Mouse (Mus musculus) midbrain, embryonic 11.5 days (tissue): ENCODE data around the gene Odf2. TPM values are rescaled to one million over a fixed set of nuclear protein-coding genes. Genes with fewer than 3 reads are reported as not detected.

Experiments used
- ATAC-seq: fragments of 200-750 bp; cut with Nextera tagmentation; 2 replicates; pipeline ENCODE4 v1.8.0; 2017; ENCODE audit warnings: moderate TSS enrichment, moderate library complexity; ENCODE audit not compliant: low FRiP score
- DNase-seq: peaks from one replicate; pipeline ENCODE4 v3.0.0; 2015; ENCODE audit warnings: low spot score; ENCODE audit errors: missing footprints
- H3K27ac ChIP-seq: fragments of 300-500 bp; sonication (generic); 2 replicates; pipeline ENCODE4 v1.5.1; 2014; ENCODE audit warnings: low read depth, low read length
- H3K27me3 ChIP-seq: fragments of 300-500 bp; sonication (generic); 2 replicates; pipeline ENCODE4 v1.6.1; 2014; ENCODE audit warnings: mild to moderate bottlenecking, low read length, moderate library complexity, mixed read lengths; ENCODE audit not compliant: control insufficient read depth, insufficient read depth
- H3K36me3 ChIP-seq: fragments of 300-500 bp; sonication (generic); 2 replicates; pipeline ENCODE4 v1.6.1; 2014; ENCODE audit warnings: mild to moderate bottlenecking, low read length, moderate library complexity, mixed read lengths; ENCODE audit not compliant: control insufficient read depth, insufficient read depth
- H3K4me1 ChIP-seq: fragments of 300-500 bp; sonication (generic); 2 replicates; pipeline ENCODE4 v1.6.1; 2014; ENCODE audit warnings: low read length; ENCODE audit not compliant: control insufficient read depth, insufficient read depth
- H3K4me2 ChIP-seq: fragments of 300-500 bp; sonication (generic); 2 replicates; pipeline ENCODE4 v1.6.1; 2014; ENCODE audit warnings: mild to moderate bottlenecking, moderate library complexity
- H3K4me3 ChIP-seq: fragments of 300-500 bp; sonication (generic); 2 replicates; pipeline ENCODE4 v1.5.1; 2014; ENCODE audit warnings: low read depth, low read length
- H3K9ac ChIP-seq: fragments of 300-500 bp; sonication (generic); 2 replicates; pipeline ENCODE4 v1.6.1; 2014; ENCODE audit warnings: low read length
- H3K9me3 ChIP-seq: fragments of 300-500 bp; sonication (generic); 2 replicates; pipeline ENCODE4 v1.6.1; 2016; ENCODE audit warnings: low read length; ENCODE audit not compliant: control insufficient read depth
- WGBS: fragments of 180-500 bp; shearing (Covaris S2); extraction: QIAGEN DNeasy Blood & Tissue Kit; methylation state at CpG from one replicate; pipeline ENCODE4 v1.1.7; 2014; 5-methylcytosine and 5-hydroxymethylcytosine counted together
- microRNA-seq: library from miRNA; unstranded; fragments of <30 nt; microRNA quantifications from one replicate; pipeline ENCODE4, GENCODE M21; 2017
- polyA plus RNA-seq: library from polyadenylated mRNA; unstranded; fragments of >200 nt; fragmentation: Nextera tagmentation; extraction: Ambion mirVana; gene quantifications from 2 replicates; pipeline ENCODE4 v1.2.1, GENCODE M21; 2014

Gene Odf2
- polyA plus RNA-seq, 1 experiment from 2014 or later: 79.4 TPM

- Histone ChIP-seq H3K9me3 (no peaks in the 10 kb centered on the region), H3K27me3 (no peaks in the 10 kb centered on the region), H3K9ac (no peak overlapping the region), H3K4me2 (no peak overlapping the region), H3K4me3 (no peak overlapping the region), H3K36me3 (no peaks in the 10 kb centered on the region; the same call in 1 of the 2 replicates), H3K4me1 (peaks cover 5% of the 10 kb centered on the region), H3K27ac (no peak overlapping the region)
- ATAC-seq (no peak), DNase-seq (no peak)
- WGBS: 89% methylated on average over 9 of the region's 9 CpGs
Measured at GRCm38 (mm10) chr2:29971838-29972635, 83.0 kb downstream of the Odf2 start.

DNA sequence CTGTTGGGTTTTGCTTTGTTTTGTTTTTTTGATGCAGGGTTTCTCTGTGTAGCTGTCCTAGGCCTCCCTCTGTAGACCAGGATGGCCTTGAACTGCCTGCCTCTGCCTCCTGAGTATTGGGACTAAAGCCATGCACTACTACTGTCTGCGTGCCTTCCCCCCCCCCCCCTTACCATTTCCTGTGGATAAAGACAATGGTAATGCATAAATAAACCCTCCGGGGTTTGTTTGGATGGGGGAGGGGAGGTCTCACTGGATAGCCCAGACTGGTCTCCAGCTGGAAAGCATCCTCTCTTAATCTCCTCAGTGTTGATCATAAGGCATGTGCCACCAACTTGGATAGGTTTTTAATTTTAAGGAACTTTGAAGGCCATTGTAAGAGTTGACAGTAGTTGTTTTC lies 84.5 kb downstream of the Odf2 start:
- H3K4me1 ChIP-seq: no peaks in the 10 kb centered on the region
- H3K36me3 ChIP-seq: peaks cover 3% of the 10 kb centered on the region; the same call in 1 of the 2 replicates
- H3K9me3 ChIP-seq: no peaks in the 10 kb centered on the region
- H3K27me3 ChIP-seq: no peaks in the 10 kb centered on the region
- DNase-seq (no peak), ATAC-seq (no peak)
- WGBS: 40% methylated on average over 2 of the region's 2 CpGs
- H3K4me2 ChIP-seq: no peak overlapping the region
- no peak overlapping the region for H3K27ac ChIP-seq
- no peak overlapping the region for H3K4me3 ChIP-seq
- H3K9ac ChIP-seq: no peak overlapping the region

DNA sequence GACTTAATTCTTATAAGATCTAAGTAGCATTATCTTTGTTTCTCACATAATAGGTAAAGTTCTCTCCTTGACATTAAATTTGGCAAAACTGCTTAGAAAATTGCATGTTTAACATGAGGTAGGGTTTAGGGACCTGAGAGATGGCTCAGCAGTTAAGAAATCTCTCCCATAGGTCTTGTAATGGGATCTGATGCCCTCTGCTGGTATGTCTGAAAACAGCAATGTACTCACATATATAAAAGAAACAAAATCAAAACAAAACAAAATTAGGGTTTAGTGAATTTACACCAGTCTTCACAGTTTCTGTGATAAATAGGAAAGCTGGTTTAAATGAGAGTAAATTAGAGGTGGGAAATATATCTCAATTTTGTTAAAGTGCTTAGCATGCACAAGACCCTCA lies 88.3 kb downstream of the Odf2 start:
- peak; percentile 91 for DNase-seq
- no peaks in the 10 kb centered on the region for H3K9me3 ChIP-seq
- no peaks in the 10 kb centered on the region for H3K4me1 ChIP-seq
- H3K4me3 ChIP-seq: no peak overlapping the region
- H3K4me2 ChIP-seq: no peak overlapping the region
- H3K27me3 ChIP-seq: no peaks in the 10 kb centered on the region
- no peak overlapping the region for H3K27ac ChIP-seq
- ATAC-seq: no peak
- H3K36me3 ChIP-seq: peaks cover 26% of the 10 kb centered on the region
- no peak overlapping the region for H3K9ac ChIP-seq

DNA sequence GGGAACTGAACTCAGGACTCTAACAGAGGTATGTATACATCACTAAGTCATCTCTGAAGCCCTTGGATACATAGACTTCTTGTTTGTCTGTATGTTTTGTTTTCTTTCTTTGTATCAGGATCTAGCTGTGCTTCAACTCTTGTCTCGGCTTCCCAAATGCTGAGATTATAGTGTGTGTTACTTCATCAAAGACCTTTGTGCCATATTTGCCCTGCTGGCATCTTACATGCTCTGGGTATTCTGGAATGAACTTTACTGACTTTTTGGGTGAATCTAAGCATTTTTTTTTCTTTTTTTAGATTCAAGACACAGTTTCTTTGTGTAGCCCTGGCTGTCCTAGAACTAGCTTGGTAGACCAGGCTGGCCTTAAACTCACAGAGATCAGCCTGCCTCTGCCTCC lies 91.6 kb downstream of the Odf2 start:
- no peak overlapping the region for H3K4me2 ChIP-seq
- no peak overlapping the region for H3K4me3 ChIP-seq
- no peak overlapping the region for H3K27ac ChIP-seq
- H3K9ac ChIP-seq: no peak overlapping the region
- no peak for ATAC-seq
- H3K36me3 ChIP-seq: peaks cover 35% of the 10 kb centered on the region
- 90% methylated on average over 1 of the region's 1 CpGs for WGBS
- H3K4me1 ChIP-seq: no peaks in the 10 kb centered on the region
- H3K9me3 ChIP-seq: no peaks in the 10 kb centered on the region
- no peak for DNase-seq
- no peaks in the 10 kb centered on the region for H3K27me3 ChIP-seq

Small RNAs within 50 kb of the gene (microRNA-seq; reads per million reads assigned to microRNA genes)
- gene Mir219a-2: not detected
- not detected for gene Mir219b

Other genes starting within 250 kb of the Odf2 start
- not detected in 2 replicates for gene Gm13420, start 137.5 kb upstream of the Odf2 start, polyA plus RNA-seq
- not detected in 2 replicates for gene Gm13547, start 129.9 kb upstream of the Odf2 start, polyA plus RNA-seq
- gene Coq4, start 101.7 kb upstream of the Odf2 start, polyA plus RNA-seq: 32.1 and 35.3 TPM in 2 replicates
- gene Trub2, start 100.7 kb upstream of the Odf2 start, polyA plus RNA-seq: 25.9 and 29.1 TPM in 2 replicates
- 15.2 and 15.9 TPM in 2 replicates for gene Slc27a4, start 86.6 kb upstream of the Odf2 start, polyA plus RNA-seq
- gene Urm1, start 69.1 kb upstream of the Odf2 start, polyA plus RNA-seq: 18.5 and 21.5 TPM in 2 replicates
- gene Cercam, start 20.1 kb upstream of the Odf2 start, polyA plus RNA-seq: 13.4 and 14.0 TPM in 2 replicates
- gene Gle1, start 46.2 kb downstream of the Odf2 start, polyA plus RNA-seq: 52.5 and 57.4 TPM in 2 replicates
- gene Sptan1, start 76.3 kb downstream of the Odf2 start, polyA plus RNA-seq: 136 and 144 TPM in 2 replicates
- 25.5 and 25.9 TPM in 2 replicates for gene Wdr34, start 159.7 kb downstream of the Odf2 start, polyA plus RNA-seq
- gene Set, start 168.2 kb downstream of the Odf2 start, polyA plus RNA-seq: 741 and 754 TPM in 2 replicates
- gene Pkn3, start 188.5 kb downstream of the Odf2 start, polyA plus RNA-seq: 6.4 and 8.4 TPM in 2 replicates
- 28.0 and 30.6 TPM in 2 replicates for gene Zdhhc12, start 204.4 kb downstream of the Odf2 start, polyA plus RNA-seq
- gene Zer1, start 235.4 kb downstream of the Odf2 start, polyA plus RNA-seq: 5.1 and 6.0 TPM in 2 replicates
- 12.1 and 13.3 TPM in 2 replicates for gene Tbc1d13, start 244.5 kb downstream of the Odf2 start, polyA plus RNA-seq